Mouse (Mus musculus) kidney, adult 18-20 months (tissue): ENCODE measurements at regions not wholly inside any gene's neighbourhood (a gene's known extent, or its start where the extent isn't known, plus 50 kb on each side); places are given as distances from the start of the nearest gene placed in this dataset.

ENCODE experiments used
- DNase-seq: peaks from one replicate; pipeline ENCODE4 v3.0.0; 2021

GRCm38 (mm10) chr11:8377301-8377700 is 287.0 kb downstream of the Tns3 start:
- DNase-seq = no peak

GRCm38 (mm10) chr11:8365545-8365944 is 298.8 kb downstream of the Tns3 start:
- DNase-seq = no peak

GRCm38 (mm10) chr11:8364703-8365433 is 299.5 kb downstream of the Tns3 start:
- no peak for DNase-seq

DNA sequence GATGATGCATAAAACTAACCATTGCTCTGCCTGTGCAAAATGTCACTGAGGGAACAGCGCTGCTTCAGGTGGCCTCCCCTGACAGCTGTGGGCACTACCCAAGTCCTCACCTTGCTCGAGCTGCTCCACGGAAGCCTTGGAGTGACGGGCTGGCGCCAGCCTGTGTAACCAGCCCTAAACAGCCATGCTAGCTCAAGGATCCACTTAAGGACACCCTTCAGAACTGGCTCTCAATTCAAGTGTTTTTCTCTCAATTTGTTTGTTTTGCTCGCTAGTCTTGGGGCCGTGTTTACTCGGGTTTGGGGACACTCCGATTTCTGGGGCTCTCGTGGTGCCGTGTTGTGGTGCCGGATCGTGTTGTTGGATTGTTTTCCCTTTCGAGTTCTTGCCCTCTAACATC is 319.4 kb downstream of the Tns3 start:
- DNase-seq = no peak

DNA sequence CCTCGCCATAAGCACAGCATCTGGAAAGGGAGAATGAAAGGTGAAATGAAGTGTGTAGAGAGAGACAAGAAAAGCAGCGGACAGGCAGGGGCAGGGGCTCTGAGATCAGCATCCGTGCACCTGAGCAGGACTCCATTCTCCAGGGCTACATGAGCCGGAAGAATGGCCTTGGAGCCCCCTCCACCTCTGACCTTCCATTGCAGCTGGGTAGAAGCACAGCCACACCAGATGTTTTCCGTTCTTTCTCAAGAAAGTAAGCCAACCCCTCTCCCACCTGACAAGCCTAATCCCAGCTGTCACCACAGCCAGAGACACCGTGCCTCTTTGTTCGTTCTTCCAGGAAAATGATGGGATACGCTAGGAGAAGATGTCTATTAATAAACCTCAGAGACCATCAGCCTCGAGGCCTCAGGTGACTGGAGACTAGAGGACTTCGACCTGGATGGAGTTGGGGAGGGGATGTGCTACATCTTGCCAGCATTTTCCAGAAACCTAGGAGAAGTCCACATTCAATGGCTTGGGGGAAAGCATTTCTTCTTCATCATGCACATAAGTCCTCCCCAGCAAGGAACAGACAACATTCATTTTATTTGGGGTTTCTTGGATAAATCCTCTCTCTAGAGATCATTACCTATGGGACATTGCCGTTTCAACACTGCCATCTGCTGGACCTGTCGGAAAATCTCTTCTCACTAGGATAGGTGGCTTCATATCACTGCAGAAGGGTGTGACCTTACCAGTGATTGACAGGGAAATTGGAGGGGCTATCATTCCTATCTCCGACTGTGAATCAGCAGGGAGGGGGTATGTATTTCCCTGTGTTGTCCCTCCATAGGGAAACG is 361.8 kb downstream of the Tns3 start:
- peak; percentile 36 for DNase-seq

DNA sequence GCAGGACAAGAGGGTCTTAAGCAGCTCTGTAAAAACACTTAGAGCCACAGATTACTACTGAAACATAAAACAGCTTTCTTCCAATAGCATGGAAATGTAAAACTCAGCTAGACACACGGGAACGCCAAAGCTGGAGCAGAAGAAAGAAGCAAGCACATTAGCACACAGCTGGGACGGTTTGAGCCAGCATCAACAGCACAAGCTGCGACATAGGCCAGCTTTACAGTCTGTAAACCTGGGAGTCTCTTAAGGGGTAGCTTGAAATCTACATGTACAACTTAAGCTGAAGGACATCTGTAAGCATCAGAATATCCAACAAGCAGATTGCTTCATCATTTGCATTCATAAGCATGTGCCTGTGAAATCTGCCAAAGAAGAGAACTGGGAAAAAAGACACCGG is 366.9 kb downstream of the Tns3 start:
- DNase-seq = no peak

DNA sequence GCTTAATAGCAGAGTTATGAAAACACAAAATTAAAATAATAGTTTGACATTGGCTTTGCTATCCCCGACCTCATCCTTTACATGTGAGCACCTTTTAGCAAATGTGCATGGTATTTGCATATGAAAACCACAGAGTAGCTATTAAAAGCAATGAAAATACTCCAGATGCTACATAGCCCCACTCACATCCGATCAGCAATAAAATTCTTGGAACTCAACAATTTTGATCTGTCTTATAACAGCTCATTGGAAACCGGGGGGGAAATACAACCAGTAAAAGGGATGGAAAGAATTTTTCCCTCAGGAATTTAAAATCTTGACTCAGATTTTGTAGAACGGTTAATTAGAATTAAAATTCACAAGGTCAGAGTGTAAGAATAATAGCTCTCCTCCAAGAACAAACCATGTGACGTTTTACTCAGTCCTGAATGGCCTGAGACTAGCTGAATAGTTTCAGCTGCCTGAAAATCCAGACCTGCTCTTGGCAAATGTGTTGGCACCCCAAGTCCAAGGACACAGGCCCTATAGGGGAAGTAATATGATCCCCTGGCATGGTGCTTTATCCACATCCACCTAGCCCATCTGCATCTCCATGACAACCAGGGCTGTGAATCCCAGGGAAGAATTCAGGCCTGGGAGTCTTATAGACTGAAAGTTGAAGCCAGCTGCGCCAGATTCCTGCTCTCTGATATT is 370.9 kb downstream of the Tns3 start:
- DNase-seq = no peak

- DNase-seq = no peak
These were observed 379.1 kb downstream of the Tns3 start for GRCm38 (mm10) chr11:8285271-8285670.

GRCm38 (mm10) chr11:8275203-8275602 is 389.1 kb downstream of the Tns3 start:
- DNase-seq = no peak

GRCm38 (mm10) chr11:8269171-8269570 is 395.2 kb downstream of the Tns3 start:
- DNase-seq = no peak

GRCm38 (mm10) chr11:8254036-8254435 is 410.3 kb downstream of the Tns3 start:
- no peak for DNase-seq

DNA sequence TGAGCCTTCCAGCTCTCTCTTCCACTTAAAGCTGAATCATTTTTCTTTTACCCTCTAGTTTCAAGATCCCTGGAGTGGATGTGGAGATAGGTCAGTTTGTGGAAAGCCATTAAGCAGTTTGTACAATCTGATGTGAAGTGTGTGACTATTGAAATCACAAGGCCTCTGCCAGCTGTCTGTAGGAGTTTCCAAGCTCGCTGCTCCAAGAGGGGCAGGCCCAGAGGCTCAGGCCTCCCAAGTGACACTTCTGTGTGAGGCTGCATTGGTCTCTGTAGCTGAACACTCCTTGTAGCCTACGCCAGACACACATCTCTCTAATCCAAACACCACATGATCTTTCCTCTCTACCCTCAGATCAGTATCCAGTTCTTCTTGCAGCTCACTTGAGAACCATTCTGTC is 413.0 kb downstream of the Tns3 start:
- DNase-seq = no peak

- no peak for DNase-seq
These were observed 414.9 kb downstream of the Tns3 start for GRCm38 (mm10) chr11:8249468-8249867.

DNA sequence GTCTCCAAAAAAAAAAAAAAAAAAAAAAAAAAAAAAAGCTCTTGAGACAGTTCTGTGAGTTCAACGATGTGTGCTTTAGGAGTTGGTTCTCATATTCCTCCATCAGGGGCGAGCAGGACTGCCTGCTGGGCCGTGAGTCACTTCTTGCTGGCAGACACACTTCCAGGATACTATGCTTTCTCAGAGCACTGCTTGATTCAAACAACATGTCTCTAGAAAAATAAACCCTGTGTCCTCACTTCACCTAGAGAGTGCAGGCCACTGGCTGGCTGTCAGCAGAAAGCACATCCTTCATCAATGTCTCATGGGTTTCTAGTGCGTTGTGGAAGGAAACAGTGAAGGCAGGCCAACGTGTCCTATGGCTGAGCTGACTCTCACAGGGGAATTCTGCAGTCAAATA is 416.8 kb downstream of the Tns3 start:
- no peak for DNase-seq

- no peak for DNase-seq
These were observed 417.3 kb downstream of the Tns3 start for GRCm38 (mm10) chr11:8247024-8247423.

DNA sequence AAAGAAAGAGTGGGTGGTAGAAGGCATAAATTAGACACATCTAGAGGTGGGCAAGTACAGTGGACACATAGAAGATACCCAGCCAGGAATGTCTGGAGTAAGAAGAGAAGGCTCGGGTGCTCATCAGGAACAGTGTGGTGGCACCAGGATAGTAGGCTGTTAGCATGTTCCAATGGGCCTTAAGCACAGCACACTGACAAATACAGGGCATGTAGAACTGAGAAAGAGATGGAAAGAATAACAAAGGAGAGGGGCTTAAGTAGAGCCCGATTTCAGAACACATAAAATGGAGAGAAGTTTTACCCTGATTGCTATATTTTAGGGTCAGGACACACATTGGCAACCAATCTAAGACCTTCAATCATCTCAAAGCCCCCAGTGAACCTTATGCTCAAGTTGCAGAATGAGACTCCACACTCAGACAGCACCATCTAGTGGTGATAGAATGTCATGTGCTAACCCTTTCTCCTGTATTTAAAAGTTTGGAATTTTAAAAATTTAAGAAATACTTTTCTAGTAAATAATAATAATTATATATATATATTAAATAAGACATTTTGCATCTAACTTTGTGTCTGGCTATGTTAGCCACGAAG is 418.8 kb downstream of the Tns3 start:
- no peak for DNase-seq

- no peak for DNase-seq
These were observed 425.8 kb downstream of the Tns3 start for GRCm38 (mm10) chr11:8238498-8238897.

DNA sequence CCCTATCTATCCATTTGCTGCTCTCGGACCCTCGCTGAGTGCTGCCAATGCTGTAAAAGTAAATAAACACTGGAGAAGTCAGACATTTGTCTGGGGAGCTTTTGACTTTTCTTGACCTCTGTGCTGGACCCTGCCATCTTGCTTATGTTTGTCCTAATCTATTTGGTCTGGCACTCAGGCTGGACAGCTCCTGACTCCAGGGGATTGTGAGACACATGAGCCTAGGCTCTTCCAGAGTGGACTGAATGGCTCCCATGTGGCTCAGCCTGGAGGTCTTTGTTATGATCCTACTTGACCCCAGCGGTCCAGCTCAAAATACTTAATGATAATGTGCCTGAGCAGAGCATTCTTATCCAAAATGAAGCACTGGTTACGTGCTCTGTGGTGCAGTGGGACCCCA is 426.8 kb downstream of the Tns3 start:
- DNase-seq = no peak

- no peak for DNase-seq
These were observed 428.3 kb downstream of the Tns3 start for GRCm38 (mm10) chr11:8236056-8236455.

GRCm38 (mm10) chr11:8232636-8233189 is 431.6 kb downstream of the Tns3 start:
- DNase-seq = no peak

DNA sequence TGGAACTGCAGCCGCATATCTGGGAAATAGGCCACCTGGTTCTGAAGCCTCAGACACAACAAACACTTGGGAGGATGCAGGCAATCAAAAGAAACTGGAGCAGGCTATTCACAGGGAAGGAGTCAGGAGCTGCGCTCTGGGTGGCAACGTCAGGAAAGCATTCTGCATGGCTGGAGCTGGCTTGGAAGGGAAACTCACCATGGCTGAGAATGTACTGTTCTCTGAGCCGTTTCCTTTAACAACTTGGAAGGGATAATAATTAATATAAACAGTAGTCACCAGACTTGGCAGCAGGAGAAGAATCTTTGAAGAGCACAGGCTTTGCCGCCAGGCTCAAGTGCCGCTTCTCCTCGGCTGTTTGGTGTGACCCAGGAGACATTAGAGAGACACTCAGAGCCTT is 434.5 kb downstream of the Tns3 start:
- DNase-seq = peak; percentile 24

- no peak for DNase-seq
These were observed 436.4 kb downstream of the Tns3 start for GRCm38 (mm10) chr11:8227772-8228425.
